Mouse (Mus musculus) monocyte, adult 5-6 weeks (primary cell): Measurements from ENCODE around the gene Kctd20. TPM values are rescaled to one million over a fixed set of nuclear protein-coding genes. Genes with fewer than 3 reads are reported as not detected.
"Not testable (repeated sequence)": the region's sequence is repeated elsewhere in the genome, so short reads cannot be mapped to it uniquely, and the experiment has no call there.

Experiments
- ATAC-seq: fragments of 153-309, 156-312 bp; replicated peaks from 2 replicates; pipeline ENCODE4 v1.8.0; 2017; ENCODE audit warnings: mild to moderate bottlenecking; ENCODE audit not compliant: low TSS enrichment, insufficient number of reproducible peaks, severe bottlenecking, poor library complexity, low FRiP score
- total RNA-seq: library from RNA; stranded (forward); fragments of 200-1000, 200-491, 200-594 nt; gene quantifications from 3 replicates; pipeline ENCODE4 v1.2.3, GENCODE M21; 2017

The Kctd20 gene
- total RNA-seq, 1 experiment from 2014 or later: 95.1 TPM

DNA sequence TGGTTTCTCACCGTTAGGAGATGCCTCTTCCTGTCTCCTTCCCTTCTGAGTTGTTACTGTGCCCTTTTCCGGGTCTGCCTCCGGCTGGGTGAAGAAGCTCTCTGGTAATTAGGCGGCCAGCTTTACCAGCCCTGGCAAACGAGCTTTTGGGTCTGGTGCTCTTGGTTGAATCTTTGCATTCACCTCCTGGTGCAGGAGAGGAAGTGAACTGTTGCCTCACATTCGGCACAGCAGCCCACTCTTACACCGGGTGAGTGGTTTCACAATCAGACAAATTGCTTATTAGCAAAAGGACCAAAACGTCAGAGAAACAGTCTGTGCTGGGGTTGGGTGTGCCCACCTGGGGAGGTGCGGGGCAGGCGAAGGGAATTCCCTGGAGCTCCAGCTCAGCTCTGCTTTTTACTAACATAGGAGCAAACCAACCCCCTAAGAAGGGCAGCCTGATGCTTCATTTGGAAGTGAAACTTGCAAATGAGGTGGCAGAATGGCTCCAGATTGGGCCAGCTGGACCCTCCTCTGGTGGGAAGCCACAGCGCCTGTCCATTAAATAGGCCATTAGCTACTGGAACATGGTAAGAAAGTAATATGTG is 15.4 kb downstream of the Kctd20 start:
- peak; percentile 66 for ATAC-seq

DNA sequence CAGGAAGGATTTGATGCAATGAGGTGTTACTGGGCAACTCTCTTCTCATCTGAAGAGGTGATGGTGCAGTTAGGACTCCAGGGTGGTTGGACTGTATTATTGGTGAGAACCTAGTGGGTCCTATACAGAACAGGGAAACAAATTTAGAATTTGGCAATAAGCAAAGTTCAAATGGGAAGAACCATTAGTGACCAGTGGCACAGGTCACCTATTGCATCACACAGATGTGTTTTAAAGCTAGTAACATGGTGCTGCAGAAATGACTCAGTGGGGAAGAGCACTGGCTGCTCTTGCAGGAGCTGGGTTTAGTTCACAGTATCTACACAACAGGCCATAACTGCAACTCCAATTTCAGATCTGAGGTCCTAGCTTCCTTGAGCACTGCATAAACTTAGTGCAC is 18.4 kb downstream of the Kctd20 start:
- ATAC-seq: no peak

DNA sequence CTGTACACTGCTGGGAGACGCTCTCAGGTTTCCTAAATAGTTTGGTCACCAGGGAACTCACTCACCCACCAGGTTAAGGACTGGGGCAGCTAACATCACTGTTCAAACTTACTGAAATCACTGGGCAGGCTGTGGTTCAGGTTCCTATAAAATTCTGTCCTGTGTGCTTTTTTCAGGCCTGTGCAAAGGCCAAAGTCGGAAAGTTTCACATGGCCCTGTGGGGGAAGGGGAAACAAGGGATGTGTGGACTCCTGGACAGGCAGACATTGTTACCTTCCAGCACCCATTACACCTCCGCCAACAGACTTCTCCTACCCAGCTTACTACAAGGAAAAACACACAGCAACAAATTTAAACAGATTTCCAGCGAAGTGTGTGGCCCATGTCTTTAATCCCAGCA is 27.3 kb downstream of the Kctd20 start:
- ATAC-seq: no peak

DNA sequence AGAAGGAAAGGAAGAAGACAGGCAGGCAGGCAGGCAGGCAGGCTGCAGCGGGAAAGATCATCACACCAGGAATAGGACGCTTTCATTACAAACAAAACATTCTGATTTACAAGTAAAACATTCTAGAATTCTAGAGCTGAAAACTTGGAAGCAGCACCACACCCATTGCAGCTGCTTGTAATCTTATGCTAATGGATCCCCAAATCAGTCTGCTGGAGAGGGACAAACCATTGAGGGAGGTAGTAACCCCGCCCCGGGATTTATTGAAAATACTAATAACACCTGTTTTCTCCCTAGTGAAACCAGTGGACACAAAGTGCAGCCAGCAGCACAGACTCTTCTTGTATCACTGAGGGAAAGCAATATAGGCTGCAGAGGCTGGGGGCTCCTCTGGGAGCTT is 29.3 kb downstream of the Kctd20 start:
- no peak for ATAC-seq

DNA sequence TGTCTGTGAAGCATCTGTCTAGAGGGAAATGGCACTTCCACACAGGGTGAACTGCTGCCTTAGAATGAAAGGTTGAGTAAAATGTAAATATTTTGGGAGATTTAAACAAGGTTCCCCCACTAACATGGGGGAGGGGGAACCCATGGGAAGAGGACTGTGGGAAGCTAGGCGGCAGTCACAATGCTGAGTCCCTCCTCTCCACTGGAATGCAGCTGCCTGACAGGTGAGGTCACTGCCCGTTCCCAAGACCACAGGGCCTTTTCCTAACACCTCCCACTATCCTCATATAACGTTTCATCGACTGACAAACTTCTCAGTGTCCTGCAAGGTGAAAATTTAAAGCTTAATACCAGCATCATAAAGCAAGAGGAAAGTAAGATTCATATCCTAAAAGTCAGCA is 30.8 kb downstream of the Kctd20 start:
- ATAC-seq: no peak

DNA sequence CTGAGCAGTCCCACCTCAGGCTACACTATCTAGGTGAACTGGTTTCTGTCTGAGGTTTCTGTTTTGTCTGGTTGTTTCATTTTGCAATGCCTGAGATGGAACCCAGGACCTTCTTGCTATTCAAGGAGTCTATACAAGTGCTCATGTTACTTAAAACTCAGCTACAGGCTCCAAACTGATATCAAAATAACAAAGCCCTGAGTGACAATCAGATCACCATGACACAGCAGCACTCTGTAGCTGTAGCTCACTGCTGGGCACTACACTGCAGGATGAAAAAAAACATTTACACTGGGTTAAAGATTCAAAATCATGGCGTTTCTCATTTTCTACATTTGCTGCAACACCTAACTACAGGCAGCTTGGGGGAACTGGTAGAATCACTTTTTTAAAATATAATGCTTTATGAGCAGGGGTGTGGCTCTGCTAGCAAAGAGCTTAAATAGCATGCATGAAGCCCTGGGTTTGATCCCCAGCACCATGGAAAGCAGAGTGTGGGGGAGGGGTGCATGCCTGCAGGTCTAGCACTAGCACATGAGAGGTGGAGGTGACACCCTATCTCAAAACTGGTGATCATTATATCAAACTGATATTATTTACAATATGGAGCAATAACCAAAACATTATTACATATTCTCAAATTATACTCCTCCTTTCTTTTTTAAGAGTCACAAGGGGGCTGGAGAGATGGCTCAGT is 33.1 kb downstream of the Kctd20 start:
- no peak for ATAC-seq

DNA sequence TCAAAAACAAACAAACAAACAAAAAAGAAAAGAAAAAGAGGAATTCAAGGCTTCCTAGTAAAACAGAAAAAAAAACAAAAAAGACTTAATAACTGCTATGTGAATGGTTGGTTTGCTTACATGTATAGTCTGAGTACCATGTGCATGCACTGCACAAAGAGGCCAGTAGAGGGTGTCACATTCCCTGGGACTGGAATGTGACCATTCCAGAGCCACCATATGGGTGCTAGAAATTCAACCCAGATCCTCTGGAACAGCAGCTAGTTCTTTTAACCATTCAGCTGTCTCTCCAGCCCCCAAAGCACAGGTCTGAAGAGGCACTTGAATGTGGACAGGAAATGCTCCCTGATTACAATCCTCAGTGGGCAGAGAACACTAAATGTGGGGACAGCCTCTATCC is 35.1 kb downstream of the Kctd20 start:
- ATAC-seq: 0 out of 2 replicates have a peak, but pooled peaks have one; percentile 34

DNA sequence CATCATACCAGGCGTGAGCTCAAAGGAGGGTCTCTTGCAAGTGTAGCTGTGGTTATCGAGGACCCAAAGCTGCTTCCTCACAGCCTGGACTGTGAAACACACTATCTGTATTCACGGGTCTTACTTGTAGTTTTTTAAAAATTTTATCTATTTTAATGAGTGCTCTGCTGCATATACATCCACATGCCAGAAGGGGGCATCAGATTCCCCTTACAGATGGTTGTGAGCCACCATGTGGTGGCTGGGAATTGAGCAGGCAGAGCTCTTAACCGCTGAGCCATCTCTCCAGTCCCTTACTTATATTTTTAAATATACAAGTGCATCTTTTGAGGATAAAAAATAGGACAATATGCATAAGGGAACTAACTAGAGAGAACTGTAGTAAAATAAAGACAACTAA is 36.0 kb downstream of the Kctd20 start:
- ATAC-seq: peak; percentile 54; the same call in 1 of the 2 replicates

DNA sequence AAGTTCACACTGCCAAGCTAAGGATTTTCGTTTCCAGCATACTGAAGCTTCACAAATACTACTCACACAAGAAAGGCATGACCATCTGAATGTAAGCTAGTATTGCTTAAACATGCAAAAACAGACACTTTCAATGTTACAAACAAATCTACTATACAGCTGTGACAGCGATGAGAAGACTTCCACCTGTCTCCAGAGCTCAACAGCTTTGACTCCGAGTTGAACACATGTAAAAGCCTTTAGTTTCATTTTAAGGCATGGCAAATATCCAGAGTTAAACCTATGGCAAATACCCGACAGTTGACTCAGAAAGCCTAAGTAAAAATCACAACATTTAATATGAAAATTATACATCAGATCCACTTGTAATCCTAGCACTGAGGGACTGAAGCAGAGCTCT is 36.5 kb downstream of the Kctd20 start:
- no peak for ATAC-seq

DNA sequence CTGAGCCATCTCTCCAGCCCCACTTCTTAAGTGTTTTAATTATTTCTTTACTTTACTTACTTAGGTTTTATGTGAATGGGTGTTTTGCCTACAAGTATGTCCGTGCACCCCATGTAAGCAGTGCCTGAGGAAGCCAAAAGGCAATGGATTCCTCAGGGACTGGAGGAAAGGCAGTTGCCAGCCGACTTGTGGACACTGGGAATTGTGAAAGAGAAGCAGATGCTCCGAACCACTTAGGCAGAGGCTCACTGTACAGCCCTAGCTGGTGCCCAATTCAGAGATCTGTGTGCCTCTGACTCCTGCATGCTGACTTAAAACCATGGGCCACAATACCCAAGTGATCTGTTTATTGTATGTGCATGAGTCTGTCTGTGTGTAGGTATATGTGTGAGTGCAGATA is 37.2 kb downstream of the Kctd20 start:
- no peak for ATAC-seq

DNA sequence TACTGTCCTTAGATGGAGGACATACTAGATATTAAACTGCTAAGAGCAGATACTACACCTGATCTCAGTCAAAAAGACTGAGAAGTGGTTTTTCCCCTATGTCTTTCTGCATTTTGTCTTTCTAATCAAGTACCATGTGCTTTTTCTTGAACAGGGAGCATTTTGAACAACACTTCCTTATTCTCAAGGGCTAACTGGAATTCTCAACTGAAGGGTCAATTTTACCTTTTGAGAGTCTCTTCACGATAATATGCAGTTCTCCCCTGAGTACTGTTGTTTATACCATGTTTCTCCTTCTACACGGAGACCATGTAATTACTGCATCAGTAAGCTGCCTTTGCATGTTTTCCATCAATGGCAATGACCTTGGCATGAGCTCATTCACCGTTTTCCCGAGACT is 38.3 kb downstream of the Kctd20 start:
- no peak for ATAC-seq

DNA sequence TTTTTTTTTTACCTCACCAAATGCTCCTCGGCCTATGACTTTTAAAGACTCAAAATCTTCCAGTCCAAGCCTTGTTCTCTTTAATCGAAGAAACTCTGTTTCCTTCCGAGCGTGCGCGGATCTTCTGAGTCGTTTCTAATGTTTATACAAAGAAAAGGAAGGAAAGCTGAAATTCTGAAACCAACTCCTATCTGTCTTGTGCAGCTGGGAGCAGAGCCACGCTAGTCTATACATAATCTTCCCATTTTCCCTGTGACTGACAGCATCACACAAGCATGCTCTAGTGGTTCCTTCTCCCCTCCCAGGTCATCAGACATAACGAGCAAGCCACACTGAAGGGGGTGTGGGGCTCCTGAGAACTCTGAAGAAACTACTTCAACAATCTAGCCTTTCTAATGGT is 39.5 kb downstream of the Kctd20 start:
- ATAC-seq: no peak

DNA sequence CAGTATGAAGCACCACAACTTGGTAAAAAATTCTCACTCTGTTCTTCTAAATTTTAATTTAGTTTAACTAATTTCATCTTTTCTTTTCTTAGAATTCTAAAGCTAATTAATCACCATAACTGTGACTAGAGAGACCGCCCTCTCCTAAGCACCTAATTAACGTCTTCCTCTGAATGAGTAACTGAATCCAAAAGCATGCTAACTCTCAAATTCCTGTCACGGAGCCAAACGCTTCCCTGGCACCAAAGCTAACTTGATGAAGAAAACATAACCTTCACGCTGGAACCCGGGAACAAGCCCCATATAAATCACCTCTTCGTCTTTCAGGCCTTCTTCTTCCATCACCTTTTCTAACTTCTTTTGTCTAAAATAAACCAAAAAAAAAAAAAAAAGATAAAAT is 40.4 kb downstream of the Kctd20 start:
- ATAC-seq: no peak

DNA sequence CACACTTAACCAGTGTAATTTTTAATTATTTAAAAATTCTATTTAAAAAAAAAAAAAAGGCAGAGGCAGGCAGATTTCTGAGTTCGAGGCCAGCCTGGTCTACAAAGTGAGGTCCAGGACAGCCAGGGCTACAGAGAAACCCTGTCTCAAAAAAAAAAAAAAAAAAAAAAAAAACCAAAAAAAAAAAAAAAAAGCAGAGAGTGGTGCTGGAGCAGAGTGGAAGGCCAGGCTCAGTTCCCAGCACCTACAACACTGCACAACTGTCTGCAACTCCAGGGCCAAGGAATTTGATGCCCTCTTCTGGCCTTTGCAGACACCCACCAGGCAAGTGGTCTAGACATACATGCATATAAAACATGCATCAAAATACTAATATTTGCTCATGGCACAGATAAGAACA is 41.3 kb downstream of the Kctd20 start:
- not testable (repeated sequence) for ATAC-seq

DNA sequence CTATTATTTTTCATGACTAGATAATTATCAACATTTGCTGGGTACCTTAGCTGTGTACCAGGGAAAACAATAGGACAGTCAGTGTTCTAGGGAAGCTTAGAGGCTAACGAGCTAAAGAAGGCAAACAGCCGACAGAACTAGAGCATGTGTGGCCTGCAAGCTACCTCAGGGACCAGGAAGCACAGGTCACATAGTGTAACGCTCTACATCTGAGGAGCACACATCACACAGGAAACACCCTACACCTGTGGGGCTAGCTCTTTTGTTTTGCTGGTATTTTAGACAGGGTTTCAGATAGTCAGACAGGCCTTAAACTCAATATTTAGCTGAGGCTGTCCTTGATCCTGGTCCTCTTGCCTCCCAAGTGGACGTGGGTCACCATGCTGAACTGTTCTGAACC is 42.9 kb downstream of the Kctd20 start:
- ATAC-seq: no peak

DNA sequence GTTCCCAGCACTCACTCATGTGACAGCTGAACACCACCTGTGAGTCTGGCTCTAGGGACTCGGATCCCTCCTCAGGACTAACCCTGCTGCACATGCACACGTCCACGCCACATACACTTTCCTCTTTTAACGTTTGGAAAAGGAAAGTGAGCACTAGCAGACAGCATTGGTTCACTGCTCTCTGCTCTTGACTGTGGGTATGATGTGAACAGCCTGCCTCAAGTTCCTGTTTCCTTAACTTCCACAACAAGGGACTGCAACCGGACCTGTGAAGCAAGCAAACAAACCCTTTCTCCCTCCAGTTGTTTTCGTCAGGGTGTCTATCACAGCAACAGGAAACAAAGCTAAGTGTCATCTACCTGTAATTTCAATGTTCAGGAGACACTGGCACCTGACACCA is 48.7 kb downstream of the Kctd20 start:
- peak; percentile 84 for ATAC-seq

DNA sequence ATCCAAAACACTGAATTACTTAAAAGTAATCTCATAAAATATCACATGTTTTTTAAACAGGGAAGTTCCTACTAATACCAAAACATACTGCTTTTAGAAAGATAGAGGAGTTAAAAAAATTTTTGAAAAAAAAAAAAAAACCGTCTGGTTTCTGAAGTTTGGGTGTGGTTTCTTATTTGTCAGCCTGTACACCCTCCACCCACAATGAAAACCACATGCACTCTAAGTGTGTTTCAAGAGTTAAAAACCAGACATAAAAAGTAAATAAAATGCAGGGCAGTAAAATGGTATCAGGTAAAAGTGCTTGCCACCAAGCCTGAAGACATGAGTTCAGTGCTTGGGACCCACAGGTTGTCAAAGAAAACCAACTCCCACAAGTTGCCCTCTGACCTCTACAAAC is 52.0 kb downstream of the Kctd20 start:
- ATAC-seq: no peak

DNA sequence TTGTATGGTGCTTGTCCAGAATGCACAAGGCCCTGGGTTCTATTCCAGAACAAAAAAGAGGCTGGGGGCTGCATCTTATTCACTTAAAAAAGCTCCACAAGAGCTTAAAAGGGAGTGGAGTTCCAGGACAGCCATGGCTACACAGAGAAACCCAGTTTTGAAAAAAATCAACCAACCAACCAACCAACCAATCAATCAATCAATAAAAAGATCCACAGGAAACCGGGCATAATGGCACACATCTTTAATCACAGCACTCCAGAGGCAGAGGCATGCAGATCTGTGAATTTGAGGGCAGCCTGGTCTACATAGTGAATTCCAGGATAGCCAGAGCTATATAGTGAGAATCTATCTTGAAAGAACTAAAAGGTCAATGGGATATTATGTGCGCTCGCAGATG is 53.3 kb downstream of the Kctd20 start:
- ATAC-seq: no peak

DNA sequence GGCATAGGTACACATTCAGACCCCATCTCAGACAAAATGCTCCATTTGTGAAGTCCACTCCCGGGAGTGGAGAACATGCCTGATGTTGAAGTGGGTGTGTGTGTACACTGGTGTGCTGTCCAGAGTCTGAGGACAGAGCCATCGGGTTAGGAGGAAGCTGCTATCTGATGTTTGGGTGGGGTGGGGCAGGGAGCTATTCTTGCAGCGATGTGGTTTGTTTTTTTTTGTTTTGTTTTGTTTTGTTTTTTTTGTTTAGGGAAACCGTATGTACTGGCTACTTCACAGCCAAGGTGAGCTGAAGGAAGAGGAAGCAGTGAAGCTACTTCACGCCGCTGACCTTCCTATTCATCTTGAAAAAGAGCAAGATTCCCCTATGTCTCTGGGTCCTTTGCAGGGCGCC is 55.1 kb downstream of the Kctd20 start:
- ATAC-seq: peak; percentile 55

DNA sequence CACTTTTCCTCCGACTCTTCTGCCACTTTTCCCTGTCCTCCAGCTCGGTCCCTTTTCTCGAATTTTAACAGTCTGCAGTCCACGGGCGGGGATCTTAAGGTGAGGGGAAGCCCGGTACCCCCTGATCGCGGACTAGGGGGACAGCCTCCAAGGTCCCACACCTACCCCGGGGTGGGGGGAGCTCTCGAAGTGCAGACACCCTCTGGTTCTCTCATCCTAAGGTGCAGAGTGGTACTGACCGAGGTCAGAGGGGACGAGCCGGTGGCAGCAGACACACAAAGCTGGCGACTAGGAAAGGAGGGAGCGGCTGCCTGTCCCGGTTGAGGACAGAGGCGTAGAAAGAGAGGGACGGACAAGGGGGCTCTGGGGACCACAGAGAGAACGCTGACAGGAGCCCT is 55.5 kb downstream of the Kctd20 start:
- ATAC-seq: peak; percentile 10
